Mouse (Mus musculus): ENCODE results near the gene Kbtbd6. TPM values are rescaled to one million over a fixed set of nuclear protein-coding genes. Genes with fewer than 3 reads are reported as not detected.
"Not testable (repeated sequence)": the region's sequence is repeated elsewhere in the genome, so short reads cannot be mapped to it uniquely, and the experiment has no call there.

The Kbtbd6 gene
- total RNA-seq (2021), result 1 to 10 TPM in 1 of 2 experiments, under 1 TPM in 1; 0.96 to 1.4 TPM

- peak; percentile 57 to 60 for DNase-seq (ENCODE audit: extremely low spot score in 1 of 2, low spot score in 1 of 2)
Measured at GRCm38 (mm10) chr14:79451681-79452590, at the start of gene Kbtbd6. Kbtbd6 (plus strand) TSS chr14:79451835.

GRCm38 (mm10) chr14:79407641-79408040 lies 44.0 kb upstream of the Kbtbd6 start:
- no peak for DNase-seq (ENCODE audit: extremely low spot score in 1 of 2, low spot score in 1 of 2)

DNA sequence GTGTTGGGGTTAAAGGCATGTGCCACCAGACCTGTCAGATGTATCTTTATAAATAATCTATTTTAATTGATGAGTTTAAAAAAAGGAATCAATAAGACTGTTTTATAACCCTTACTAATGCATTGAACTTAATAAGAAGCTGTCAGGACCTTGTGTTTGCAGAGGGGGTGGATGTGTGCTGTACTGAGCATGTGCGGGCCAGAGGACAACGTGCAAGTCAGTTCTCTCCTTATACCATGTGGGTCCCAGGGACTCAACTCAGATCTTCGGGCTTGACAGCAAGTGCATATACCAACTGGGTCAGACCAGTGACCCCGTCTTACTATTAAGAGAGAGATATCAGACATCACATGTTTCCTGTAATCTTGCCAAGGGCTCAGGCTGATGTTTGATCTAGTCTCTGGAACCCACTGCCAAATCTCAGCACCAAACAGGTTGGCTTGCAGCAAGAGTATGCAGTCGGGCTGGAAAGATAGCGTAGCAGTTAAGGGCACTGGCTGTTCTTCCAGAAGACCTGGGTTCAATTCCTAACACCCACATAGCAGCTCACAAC lies 42.3 kb upstream of the Kbtbd6 start:
- DNase-seq (ENCODE audit: extremely low spot score in 1 of 2, low spot score in 1 of 2), result no peak

DNA sequence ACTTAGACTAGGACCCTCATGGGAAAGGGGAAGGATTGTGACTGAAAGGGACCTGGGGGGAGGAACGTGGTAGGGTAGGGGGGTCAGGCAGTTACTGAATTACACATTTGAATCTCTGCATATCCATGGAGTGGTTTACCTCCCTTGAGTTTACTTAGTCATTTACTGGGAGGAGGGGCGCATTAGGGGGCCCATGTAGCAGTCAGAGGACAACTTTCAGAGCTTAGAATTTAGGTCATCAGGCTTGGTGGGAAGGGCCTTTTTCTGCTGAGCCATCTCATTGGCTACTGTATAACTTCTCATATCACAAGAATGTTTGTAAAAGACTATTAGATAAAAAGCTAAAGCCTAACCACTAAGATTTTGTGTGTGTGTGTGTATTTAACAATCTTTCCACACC lies 41.0 kb upstream of the Kbtbd6 start:
- no peak for DNase-seq (ENCODE audit: extremely low spot score in 1 of 2, low spot score in 1 of 2)

GRCm38 (mm10) chr14:79413121-79413520 lies 38.5 kb upstream of the Kbtbd6 start:
- DNase-seq (ENCODE audit: extremely low spot score in 1 of 2, low spot score in 1 of 2), result no peak

GRCm38 (mm10) chr14:79420083-79420685 lies 31.5 kb upstream of the Kbtbd6 start:
- no peak for DNase-seq (ENCODE audit: extremely low spot score in 1 of 2, low spot score in 1 of 2)

GRCm38 (mm10) chr14:79425979-79426729 lies 25.5 kb upstream of the Kbtbd6 start, which contains the start of gene Kbtbd7:
Kbtbd7 (plus strand) TSS chr14:79426511.
- peak; percentile 79 to 87 for DNase-seq (ENCODE audit: extremely low spot score in 1 of 2, low spot score in 1 of 2)

GRCm38 (mm10) chr14:79426730-79427365 lies 24.8 kb upstream of the Kbtbd6 start:
- DNase-seq (ENCODE audit: extremely low spot score in 1 of 2, low spot score in 1 of 2), result not testable (repeated sequence)

DNA sequence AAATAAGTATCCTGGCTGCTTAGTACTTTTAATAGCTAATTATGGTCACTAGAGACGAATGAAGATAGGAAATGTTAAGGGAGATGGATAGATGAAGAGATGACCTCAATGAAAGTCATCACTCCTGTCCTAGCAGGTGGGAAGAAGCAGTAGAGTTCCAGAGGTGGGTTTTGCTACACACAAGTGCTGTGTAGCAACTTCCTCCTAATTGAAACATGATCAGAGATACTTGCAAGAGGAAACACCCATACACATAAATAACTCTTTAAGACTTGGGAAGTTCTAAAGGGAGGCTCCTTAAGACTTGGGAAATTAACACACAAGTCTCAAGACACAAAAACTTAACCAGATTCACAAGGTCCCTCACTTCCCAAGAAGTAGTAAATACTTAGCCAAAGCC lies 17.6 kb upstream of the Kbtbd6 start:
- no peak for DNase-seq (ENCODE audit: extremely low spot score in 1 of 2, low spot score in 1 of 2)

GRCm38 (mm10) chr14:79440655-79441054 lies 11.0 kb upstream of the Kbtbd6 start:
- no peak for DNase-seq (ENCODE audit: extremely low spot score in 1 of 2, low spot score in 1 of 2)

DNA sequence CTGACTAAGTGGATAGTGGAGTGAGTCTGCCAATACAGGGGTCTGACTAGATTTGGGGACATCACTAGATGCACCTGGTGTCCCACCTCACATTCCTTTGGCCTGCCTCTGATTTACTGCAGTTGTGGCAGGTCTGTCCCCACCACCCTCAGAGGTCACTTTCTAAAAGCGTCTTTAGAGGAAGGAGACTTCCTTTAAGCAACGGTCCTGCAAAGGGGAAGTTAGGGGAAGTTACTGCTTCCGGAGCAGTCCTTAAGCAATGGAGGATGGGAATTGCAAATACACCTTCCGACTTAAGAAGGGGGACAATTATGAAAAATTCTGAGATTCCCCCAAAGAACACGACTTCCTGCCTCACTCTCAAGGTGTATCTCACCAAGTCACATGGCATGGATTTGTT lies 10.2 kb upstream of the Kbtbd6 start:
- DNase-seq (ENCODE audit: extremely low spot score in 1 of 2, low spot score in 1 of 2), result no peak

- DNase-seq (ENCODE audit: extremely low spot score in 1 of 2, low spot score in 1 of 2), result no peak
Measured at GRCm38 (mm10) chr14:79444601-79445000, 7.0 kb upstream of the Kbtbd6 start.

GRCm38 (mm10) chr14:79445055-79445620 lies 6.5 kb upstream of the Kbtbd6 start:
- DNase-seq (ENCODE audit: extremely low spot score in 1 of 2, low spot score in 1 of 2), result peak in 1 of 2 experiments; percentile 19

DNA sequence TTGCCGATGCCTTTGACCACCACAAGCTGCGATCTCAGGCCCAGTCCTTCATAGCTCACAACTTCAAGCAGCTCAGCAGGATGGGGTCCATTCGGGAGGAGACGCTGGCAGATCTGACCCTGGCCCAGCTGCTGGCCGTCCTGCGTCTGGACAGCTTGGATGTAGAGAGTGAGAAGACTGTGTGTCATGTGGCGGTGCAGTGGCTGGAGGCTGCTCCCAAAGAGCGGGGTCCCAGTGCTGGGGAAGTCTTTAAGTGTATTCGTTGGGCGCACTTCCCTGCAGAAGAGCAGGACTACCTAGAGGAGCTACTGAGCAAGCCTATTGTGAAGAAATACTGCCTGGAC lies 928 bp downstream of the Kbtbd6 start:
- not testable (repeated sequence) for DNase-seq (ENCODE audit: extremely low spot score in 1 of 2, low spot score in 1 of 2)

- no peak for DNase-seq (ENCODE audit: extremely low spot score in 1 of 2, low spot score in 1 of 2)
Measured at GRCm38 (mm10) chr14:79460401-79460800, 8.8 kb downstream of the Kbtbd6 start.

GRCm38 (mm10) chr14:79460988-79461387 lies 9.4 kb downstream of the Kbtbd6 start:
- DNase-seq (ENCODE audit: extremely low spot score in 1 of 2, low spot score in 1 of 2), result no peak

DNA sequence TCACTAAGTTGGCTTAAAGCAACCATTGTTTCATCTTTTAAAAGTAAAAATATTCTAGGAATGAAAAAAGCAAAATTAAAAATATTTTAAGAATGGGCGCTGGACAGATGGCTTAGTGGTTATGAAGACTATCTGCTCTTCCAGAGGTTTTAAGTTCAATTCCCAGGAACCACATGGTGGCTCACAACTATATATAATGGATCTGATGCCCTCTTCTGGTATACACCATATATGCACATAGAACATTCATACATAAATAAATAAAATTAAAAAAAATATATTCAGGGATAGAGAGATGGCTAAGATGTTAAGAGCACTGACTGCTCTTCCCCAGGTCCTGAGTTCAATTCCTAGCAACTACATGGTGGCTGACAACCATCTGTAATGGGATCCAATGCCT lies 14.0 kb downstream of the Kbtbd6 start:
- no peak for DNase-seq (ENCODE audit: extremely low spot score in 1 of 2, low spot score in 1 of 2)

GRCm38 (mm10) chr14:79467621-79468020 lies 16.0 kb downstream of the Kbtbd6 start:
- DNase-seq (ENCODE audit: extremely low spot score in 1 of 2, low spot score in 1 of 2), result peak in 1 of 2 experiments; percentile 76

DNA sequence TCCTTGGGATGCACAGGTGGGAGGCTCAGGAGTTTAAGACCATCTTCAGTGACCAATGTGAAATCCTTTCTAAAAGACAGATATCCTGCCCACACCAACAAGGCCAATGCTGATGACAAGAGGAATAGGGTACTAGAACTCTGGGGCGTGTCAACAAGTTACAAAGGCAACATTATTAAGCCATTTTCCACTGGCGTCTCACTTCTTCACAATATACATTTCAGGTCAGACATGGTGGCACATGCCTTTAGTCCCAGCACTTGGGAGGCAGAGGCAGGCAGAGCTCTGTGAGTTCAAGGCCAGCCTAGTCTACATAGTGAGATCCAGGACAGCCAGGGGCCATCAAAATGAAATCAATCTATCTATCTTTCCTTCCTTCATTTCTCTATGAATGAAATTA lies 21.7 kb downstream of the Kbtbd6 start:
- DNase-seq (ENCODE audit: extremely low spot score in 1 of 2, low spot score in 1 of 2), result no peak

All from layer of hippocampus, postnatal 25 days (tissue).